Mouse (Mus musculus): ENCODE data around the gene Pomp.

DNA sequence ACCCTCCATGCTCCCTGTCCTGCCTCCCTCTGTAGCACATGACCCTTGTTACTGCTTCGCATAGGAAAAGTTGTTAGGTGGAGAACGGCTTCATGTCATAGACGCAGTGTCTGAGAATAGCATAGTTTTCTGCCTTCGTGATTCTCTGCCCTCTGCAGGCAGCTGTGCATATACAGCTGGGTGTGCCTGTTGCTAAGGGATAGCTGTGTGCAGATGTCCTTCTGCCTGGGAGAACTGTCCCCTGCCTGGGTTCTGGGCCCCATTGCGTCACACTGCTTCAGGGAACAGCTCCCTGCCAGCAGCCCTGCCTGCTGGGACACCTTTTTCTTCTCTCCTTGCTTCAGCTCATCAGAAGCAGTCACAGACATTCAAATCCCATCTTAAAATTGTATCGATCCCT is 9.3 kb downstream of the Pomp start:
- no peak for TF ChIP-seq CTCF (IDR thresholded peaks at IDR 0.05; ENCODE audit: control insufficient read depth, insufficient read depth, insufficient replicate concordance, low read depth, low read length)
- no peak for TF ChIP-seq POLR2A (IDR thresholded peaks at IDR 0.05; ENCODE audit: control insufficient read depth, low read depth, low read length)

Data from testis, adult 2 months (tissue).